Mouse (Mus musculus) B cell, adult 2 months (primary cell): ENCODE data around the gene Tcea3.

Experiments
- DNase-seq, 2 experiments: peaks; one replicate each; pipeline ENCODE4 v3.0.0; 2022

The Tcea3 gene

DNA sequence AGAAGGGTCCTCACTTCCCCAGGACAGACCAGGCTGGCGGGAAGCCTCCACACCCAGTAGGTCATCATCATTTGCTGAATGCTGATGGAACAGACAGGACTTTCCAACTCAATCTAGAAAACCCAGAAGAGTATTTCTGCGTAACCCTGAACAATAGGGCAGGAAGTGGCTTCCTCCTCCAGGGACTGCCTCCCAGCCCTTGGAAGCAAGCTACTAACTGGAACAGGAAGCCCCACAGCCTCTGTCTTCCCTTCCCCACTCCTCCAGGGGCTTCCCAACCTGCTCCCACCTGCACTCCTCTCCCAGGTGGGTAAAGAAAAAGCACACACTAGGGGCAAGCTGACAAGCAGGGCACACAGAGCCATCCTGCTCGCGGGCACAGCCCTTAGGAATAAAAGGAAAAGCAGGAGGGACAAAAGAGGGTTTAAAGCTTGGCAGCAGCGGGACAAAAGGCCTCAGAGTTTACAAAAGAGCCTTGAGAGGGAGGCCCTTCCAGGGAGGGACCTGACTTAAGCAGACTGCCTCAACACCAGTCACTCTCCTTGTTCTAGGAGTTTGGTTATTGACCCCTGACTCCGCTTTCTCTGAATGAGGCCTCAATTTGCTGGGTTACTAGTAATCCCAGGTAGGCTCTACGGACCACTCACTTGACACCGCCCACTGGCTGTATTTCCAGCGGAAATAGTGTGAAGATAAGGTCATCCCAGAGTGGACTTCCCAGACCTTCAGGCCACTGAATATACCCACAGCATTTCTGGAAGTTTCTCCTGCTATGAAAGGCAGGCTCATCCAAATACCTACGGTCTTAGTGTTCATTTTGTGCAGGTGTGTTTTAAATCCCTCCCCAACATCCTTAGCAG is 35.3 kb downstream of the Tcea3 start:
- DNase-seq: no peak

- no peak for DNase-seq
Observed at GRCm38 (mm10) chr4:136283783-136284182, 36.3 kb downstream of the Tcea3 start.

DNA sequence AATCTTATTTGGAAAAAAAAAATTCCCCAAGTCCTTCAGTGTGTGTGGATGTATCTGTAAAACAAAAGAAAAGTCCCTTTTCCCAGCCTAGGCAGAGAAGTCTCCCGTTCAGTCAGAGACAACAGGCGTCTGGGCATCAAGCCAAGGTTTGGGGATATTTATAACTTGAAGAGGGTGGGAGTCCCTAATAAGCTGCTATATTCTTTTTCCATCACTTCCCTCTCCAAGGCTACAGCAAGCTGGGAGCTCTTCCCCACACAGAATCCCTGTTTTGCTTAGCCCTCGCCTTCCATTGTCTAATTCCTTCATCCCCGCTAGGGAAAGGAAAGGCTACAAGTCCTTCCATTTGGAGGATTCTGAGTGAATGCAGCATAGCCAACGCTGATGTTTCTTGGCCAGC is 36.9 kb downstream of the Tcea3 start, which contains the start of gene Zfp46:
Gene Zfp46, plus strand, starts transcription at position 229 of the 400 bp plus-strand sequence.
- DNase-seq: no peak

GRCm38 (mm10) chr4:136284891-136285290 is 37.4 kb downstream of the Tcea3 start:
- DNase-seq: no peak

GRCm38 (mm10) chr4:136285348-136285810 is 37.9 kb downstream of the Tcea3 start:
- DNase-seq: peak; percentile 90

DNA sequence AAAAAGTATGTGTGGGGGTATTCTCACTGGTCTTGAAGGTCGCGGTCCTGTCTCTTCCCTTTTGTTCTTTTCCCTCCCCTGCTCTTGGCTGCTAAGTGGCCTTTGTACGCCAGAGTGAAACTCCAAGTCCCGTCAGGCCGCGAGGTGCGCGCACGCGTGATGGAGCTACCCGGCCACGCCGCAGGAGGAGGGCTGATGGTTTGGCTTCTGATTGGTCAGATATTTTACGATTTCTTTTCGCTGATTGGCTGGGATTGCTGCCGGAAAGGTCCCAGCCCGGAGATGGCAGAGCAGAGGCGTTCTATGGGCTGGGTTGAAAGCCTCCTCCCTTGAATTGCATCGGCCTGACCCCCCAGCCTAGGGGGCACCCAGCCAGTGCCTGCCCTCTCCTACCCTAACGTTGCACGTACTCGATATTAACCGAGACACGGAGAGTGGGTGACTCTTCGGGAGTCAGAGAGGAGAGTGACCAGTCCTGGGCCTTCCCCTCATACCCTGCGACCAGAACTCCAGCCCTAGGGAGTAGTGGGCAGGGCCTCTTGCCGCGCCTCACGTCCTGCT is 38.4 kb downstream of the Tcea3 start:
- peak; percentile 91 to 92 for DNase-seq

DNA sequence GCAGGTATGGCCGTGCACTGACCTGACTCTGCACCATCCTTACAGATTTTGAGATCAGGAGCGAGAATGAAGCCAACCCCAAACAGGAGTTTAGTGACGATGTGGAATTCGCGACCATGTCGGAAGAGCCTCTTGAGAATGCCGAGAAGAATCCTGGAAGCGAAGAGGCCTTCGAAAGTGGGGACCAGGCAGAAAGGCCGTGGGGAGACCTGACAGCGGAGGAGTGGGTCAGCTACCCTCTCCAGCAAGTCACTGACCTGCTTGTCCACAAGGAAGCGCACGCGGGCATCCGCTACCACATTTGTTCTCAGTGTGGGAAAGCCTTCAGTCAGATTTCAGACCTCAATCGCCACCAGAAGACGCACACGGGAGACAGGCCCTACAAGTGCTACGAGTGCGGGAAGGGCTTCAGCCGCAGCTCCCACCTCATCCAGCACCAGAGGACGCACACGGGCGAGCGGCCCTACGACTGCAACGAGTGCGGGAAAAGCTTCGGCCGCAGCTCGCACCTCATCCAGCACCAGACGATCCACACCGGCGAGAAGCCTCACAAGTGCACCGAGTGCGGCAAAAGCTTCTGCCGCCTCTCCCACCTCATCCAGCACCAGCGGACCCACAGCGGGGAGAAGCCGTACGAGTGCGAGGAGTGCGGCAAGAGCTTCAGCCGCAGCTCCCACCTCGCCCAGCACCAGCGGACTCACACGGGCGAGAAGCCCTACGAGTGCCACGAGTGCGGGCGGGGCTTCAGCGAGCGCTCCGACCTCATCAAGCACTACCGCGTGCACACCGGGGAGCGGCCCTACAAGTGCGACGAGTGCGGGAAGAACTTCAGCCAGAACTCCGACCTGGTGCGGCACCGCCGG is 42.6 kb downstream of the Tcea3 start:
- no peak for DNase-seq

- no peak for DNase-seq
Observed at GRCm38 (mm10) chr4:136290781-136291595, 43.5 kb downstream of the Tcea3 start.

DNA sequence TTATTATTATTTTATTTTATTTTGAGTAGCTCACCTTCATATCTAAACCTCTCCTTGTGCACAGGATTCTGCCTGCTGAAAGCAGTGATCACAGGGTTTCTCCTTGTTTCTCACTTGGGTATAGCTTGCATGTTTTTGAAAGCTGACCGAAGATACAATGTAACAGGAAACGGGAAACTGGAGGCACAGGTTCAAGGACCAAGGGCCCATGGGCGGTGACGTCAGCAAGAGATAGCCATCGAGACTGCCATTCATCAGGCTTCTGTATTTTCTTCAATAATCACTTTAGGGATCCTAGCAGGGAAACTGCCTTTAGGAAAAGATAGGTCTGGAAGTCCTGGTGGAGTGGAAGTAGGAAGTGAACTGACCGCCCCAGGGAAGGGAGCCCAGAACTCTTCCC is 44.2 kb downstream of the Tcea3 start:
- DNase-seq: no peak

- DNase-seq: no peak
Observed at GRCm38 (mm10) chr4:136295941-136296340, 48.4 kb downstream of the Tcea3 start.

DNA sequence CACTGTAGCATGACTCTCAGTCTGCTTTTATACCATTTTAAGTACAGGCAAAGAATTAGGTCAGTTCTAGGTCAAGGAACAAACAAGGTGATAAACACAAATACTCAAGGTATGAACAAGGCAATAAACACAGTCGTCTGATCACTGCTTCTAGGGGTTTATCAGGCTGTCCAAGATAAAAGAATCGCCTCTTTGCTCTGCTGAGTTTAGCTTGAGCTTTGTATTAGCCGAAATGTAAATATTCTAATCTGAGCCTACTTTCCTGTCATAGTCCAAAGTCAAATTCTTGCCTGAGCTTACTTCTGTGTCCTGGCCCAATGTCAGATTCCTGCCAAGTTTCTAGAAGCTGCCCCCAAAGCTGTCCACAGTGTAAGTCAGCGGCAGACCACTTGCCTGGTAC is 54.9 kb downstream of the Tcea3 start:
- no peak for DNase-seq

DNA sequence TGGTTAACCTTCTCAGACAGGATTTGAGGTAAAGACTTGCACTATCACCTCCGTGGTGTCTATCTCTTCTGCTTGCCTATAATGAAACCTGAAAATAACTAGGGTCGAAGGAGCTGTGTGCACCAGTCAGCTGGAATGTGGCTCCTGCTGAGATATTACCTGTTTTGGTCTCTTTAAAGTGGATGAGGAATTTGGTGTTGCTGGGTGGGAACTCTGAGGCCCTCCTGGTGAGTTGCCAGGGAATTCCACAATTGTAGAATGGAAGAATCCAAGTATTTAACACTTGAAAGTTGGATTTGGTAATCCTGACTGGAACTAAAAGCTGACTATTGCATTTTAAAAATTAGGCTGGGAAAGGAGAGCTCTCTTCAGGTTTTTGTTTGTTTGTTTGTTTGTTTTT is 56.7 kb downstream of the Tcea3 start:
- no peak for DNase-seq

DNA sequence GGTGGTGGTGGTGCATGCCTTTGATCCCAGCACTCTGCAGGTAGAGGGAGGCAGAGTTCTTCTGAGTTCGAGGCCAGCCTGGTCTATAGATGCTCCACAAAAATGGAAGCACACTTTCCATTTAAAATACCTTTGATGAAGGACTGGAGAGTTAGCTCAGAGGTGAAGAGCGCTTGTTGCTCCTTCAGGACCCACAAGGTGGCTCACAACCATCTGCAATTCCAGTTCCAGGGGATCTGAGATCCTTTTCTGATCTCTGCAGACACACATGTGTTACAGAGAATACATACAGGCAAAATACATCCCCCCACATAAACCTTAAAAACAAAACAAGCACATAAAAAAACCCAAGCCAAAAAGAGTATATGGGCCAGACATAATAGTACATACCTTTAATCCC is 60.8 kb downstream of the Tcea3 start:
- DNase-seq: no peak

GRCm38 (mm10) chr4:136309780-136310179 is 62.3 kb downstream of the Tcea3 start:
- peak; percentile 76 to 79 for DNase-seq

DNA sequence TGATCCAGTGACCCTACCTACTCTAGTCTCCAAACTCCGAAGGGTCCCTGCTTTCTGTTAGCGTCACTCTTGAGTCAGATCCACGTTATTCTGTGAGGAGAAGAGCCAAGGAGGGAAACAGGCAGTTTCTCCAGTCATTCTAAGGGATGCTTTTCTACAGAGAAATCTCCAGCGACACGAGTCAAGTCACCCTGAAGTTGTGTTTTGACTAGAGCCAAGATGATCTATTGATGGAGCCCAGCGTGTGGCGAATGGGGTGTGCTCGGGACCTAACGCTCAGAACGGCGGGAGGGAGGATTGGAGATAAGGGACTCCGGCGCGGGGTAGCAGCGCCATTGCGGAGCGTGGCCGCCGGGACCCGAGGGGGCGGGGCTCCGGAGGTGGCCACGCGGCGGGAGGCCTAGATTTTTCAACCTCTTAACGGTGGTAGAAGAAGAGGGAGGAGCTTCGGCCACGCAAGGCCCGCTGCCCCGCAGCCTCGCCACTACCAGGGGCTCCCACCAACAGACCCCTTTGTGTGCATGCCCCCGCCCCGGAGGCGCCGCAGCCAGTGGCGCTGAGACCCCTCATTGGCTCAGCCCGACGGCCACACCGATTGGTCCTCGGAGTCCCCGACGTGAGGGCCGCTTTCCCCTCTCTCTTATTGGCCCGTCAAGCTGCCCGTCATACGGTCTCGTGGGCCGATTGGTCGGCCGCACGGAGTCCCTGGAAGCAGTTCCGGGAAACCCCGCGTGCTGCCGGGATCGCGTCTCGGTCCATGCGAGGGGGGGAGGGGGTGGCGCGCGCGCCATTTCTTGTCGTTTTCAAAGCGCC is 62.9 kb downstream of the Tcea3 start, which contains the start of gene Hnrnpr:
Gene Hnrnpr, plus strand, starts transcription at position 714 of the 813 bp plus-strand sequence.
- DNase-seq: peak; percentile 98

- peak; percentile 61 to 66 for DNase-seq
Observed at GRCm38 (mm10) chr4:136311042-136311999, 63.8 kb downstream of the Tcea3 start.

GRCm38 (mm10) chr4:136312616-136313015 is 65.1 kb downstream of the Tcea3 start:
- peak in 1 of 2 experiments; percentile 3 for DNase-seq

DNA sequence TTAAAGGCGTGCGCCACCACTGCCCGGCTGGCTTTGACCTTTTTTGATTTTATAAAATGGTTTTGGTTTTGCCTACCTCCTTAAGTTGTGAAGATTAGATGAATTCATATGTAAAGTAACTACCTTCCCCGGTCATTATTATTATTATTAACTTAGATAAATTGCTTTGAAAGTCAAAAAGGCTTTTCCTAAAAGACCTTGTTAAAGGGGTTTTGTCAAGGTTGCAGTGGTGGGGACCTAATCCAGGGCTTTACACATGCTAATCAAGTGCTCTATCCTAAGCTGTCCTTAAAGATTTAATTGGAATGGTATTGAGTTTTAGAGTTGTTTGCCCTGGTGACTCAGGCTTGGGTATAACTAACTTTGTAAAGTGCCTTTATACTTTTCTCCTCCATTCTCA is 70.1 kb downstream of the Tcea3 start:
- DNase-seq: no peak

- no peak for DNase-seq
Observed at GRCm38 (mm10) chr4:136320016-136320415, 72.5 kb downstream of the Tcea3 start.

DNA sequence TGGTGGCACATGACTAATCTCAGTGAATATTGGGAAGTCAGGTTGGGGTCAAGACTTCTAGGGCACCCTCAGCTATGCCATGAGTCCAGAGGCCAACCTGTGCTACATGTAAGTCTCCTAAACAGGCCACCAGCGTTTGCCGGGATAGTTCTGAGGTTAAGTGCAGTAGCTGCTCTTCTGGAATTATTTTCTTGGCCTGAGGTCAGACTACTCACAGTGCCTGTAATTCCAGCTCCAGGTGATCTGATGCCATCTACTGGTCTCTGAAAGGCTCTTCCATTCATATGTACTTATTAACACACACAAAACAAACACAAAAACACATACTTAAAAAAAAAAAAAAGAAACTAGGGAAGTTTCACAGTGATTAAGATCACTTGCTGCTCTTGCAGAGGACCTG is 76.7 kb downstream of the Tcea3 start:
- no peak for DNase-seq
